Mouse (Mus musculus): ENCODE results near the gene Nacad.

DNA sequence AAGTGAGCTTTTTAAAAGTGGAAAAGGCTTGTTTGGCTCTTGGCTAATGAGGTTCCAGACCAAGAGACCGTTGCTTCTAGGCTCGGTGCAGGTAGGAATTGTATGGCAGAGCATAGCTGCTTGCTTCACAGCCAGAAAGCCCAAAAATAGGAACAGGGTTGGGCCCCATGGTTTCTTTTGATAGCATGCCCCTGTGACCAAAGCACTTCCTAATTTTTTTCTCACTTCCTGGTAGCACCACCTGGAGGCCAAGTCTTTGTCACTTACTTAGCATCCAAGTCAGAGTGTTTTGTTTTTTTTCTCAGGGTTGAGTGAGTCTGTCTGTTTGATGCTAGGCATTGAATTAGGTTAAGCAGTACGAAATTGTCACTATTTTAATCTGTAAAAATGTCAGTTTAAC, 19.2 kb downstream of the Nacad start:
- TF ChIP-seq CTCF (IDR thresholded peaks at IDR 0.05; ENCODE audit: extremely low read depth, insufficient read depth, insufficient read length, insufficient replicate concordance) (no peak), POLR2A (IDR thresholded peaks at IDR 0.05; ENCODE audit: low read depth, low read length) (no peak)

Data from spleen, adult 2 months (tissue).